Mouse (Mus musculus) olfactory bulb, adult 2 months (tissue): Measurements from ENCODE around the gene Atraid. TPM values are rescaled to one million over a fixed set of nuclear protein-coding genes. Genes with fewer than 3 reads are reported as not detected.
"Not testable (repeated sequence)": the region's sequence is repeated elsewhere in the genome, so short reads cannot be mapped to it uniquely, and the experiment has no call there.

ENCODE experiments used
- H3K27ac ChIP-seq: fragments of 200-500 bp; 2 replicates; pipeline ENCODE4 v1.5.1; 2012; ENCODE audit warnings: low read depth, low read length; ENCODE audit not compliant: insufficient read depth
- H3K4me1 ChIP-seq: fragments of 200-500 bp; 2 replicates; pipeline ENCODE4 v1.6.1; 2012; ENCODE audit warnings: low read length; ENCODE audit not compliant: control insufficient read depth, insufficient read depth
- H3K4me3 ChIP-seq: fragments of 200-500 bp; 2 replicates; pipeline ENCODE4 v1.5.1; 2012; ENCODE audit warnings: mild to moderate bottlenecking, low read depth, low read length, moderate library complexity; ENCODE audit not compliant: insufficient read depth
- CTCF ChIP-seq: fragments of 200-500 bp; IDR thresholded peaks from 2 replicates; pipeline ENCODE4 v1.5.1; 2012; ENCODE audit warnings: low read depth, mild to moderate bottlenecking, low read length, moderate library complexity; ENCODE audit not compliant: insufficient read depth
- POLR2A ChIP-seq: fragments of 200-500 bp; IDR thresholded peaks from 2 replicates; pipeline ENCODE4 v1.6.1; 2012; ENCODE audit warnings: mild to moderate bottlenecking, low read depth, low read length, moderate library complexity; ENCODE audit not compliant: insufficient read depth
- WGBS: fragments of 180-500 bp; shearing (Covaris S2); methylation state at CpG from one replicate; pipeline ENCODE4 v1.1.7; 2018; 5-methylcytosine and 5-hydroxymethylcytosine counted together
- polyA plus RNA-seq: library from polyadenylated mRNA; stranded (reverse); fragments of >200 nt; gene quantifications from 2 replicates; pipeline ENCODE4 v1.2.4, GENCODE M21; 2012; ENCODE audit warnings: low replicate concordance; ENCODE audit not compliant: missing spikeins, insufficient read depth, insufficient read length

The Atraid gene
- polyA plus RNA-seq, 1 experiment = not detected

DNA sequence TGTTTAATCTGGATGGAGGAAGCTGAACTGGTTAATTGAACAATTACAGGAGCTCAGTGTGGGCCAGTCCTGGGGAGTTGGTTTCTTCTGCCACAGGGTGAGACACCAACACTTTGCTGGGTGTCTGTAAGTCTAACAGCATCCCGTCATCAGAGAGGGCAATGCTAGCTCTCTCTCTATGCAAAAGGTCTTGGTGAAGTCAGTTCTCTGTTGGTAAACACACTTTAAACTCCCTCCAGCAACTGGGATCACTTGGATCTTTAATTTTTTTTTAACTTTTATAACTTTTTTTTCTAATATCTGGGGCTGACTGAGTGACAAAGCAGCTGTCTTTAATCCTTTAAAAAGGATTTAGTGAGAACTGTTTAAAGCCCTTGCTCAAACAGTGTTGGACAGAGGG is 25.4 kb upstream of the Atraid start:
- Histone ChIP-seq H3K4me3 (no peak overlapping the region), H3K4me1 (no peaks in the 10 kb centered on the region), H3K27ac (no peak overlapping the region)
- 34% methylated on average over 1 of the region's 1 CpGs for WGBS
- TF ChIP-seq CTCF (no peak), POLR2A (no peak)

DNA sequence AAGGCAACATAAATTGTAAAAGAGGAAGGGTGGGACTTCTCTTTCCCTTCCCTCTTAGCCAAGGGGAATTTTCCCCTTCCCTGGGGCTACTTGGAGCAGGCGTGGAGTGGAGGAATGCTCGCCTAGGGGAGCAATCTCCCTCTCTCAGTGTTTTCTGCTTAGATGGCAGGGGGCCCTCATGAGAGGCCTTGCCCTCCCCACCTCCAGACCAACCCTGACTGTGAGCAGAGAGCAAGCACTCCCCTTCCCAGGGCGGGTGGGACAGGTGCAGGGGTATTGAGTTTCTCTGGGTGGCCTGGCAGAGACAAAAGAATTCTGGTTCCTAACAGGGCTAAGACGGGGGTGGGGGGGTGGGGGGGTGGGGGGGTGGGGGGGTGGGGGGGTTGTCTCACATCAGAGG is 24.9 kb upstream of the Atraid start:
- TF ChIP-seq CTCF (no peak), POLR2A (no peak)
- H3K27ac ChIP-seq = no peak overlapping the region
- H3K4me3 ChIP-seq = no peak overlapping the region
- no peaks in the 10 kb centered on the region for H3K4me1 ChIP-seq
- WGBS = 35% methylated on average over 4 of the region's 4 CpGs

DNA sequence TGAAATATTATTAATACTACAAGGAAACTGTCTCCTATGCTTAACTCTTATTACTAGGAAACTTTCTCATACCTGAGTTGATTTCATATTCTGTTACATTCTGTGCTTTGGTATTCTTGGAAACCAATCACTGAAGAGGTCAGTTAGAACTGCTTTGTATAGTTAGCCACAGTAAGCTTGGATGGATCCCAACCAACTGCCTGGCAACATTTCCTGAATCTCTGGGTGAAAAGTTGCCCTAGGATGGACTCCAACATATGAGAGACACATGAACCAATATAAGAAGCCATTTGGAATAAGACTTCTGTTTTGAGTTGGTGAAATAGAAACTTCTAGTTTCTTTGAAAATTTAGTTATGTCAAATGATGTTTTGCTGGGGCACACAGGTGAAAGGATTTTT is 23.5 kb upstream of the Atraid start:
- Histone ChIP-seq H3K27ac (no peak overlapping the region), H3K4me1 (no peaks in the 10 kb centered on the region), H3K4me3 (no peak overlapping the region)
- TF ChIP-seq CTCF (no peak), POLR2A (no peak)

DNA sequence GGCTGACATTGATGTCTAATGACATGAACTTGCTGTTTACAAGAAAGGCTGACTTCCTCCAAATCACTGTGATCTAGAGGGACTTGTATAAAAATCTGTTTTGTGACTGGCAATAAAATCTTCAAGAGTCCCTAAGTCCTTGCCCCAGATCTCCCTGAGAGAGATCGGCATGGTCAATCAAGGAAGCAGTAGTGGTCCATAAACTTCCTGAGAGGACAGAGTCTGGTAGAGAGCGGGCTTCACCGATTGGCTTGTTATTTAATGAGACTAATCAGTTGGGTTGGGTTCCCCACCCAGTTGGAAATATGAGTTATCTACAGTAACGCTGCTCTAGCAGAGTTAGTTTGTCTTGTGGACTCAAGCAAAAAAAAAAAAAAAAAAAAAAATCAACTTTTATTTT is 17.2 kb upstream of the Atraid start:
- no peak for TF ChIP-seq CTCF
- 91% methylated on average over 4 of the region's 4 CpGs for WGBS
- Histone ChIP-seq H3K4me1 (no peaks in the 10 kb centered on the region), H3K27ac (no peak overlapping the region), H3K4me3 (no peak overlapping the region)

DNA sequence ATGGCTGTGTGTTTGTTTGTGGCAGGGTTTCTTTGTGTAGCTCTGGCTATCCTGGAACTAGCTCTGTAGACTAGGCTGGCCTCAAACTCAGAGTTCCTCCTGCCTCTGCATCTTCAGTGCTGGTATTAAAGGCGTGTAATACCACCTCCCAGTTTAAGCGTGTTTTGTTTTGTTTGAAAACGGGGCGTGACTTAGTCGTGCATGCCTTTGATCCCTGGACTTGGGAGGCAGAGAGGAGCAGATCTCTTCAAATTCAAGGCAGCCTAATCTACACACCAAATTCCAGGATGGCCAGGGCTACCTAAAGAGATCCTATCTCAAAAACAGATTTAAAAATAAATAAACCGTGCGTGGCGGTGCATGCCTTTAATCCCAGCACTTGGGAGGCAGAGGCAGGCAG is 16.6 kb upstream of the Atraid start:
- Histone ChIP-seq H3K27ac (no peak overlapping the region), H3K4me3 (no peak overlapping the region), H3K4me1 (no peaks in the 10 kb centered on the region)
- TF ChIP-seq CTCF (no peak), POLR2A (no peak)
- 88% methylated on average over 8 of the region's 8 CpGs for WGBS

DNA sequence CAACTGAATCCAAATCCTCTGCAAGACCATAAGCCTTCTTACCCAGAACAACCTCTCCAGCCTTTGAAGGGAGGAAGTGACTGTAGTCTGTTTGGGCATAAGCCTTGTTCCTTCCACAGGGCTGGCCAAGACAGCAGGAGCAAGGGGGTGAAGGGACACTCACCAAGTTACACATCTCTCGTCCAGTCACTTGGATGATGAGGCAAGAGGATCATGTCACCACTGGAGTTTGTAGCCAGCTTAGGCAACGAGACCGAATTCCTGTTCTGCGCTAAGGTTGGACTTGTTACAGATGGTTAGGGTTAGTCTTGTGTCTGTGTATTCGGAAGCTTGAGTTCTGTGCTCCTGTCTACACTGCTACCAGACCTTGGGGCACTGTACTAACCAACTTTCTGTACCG is 13.4 kb upstream of the Atraid start:
- 94% methylated on average over 6 of the region's 6 CpGs for WGBS
- Histone ChIP-seq H3K4me1 (no peaks in the 10 kb centered on the region), H3K27ac (no peak overlapping the region), H3K4me3 (no peak overlapping the region)
- TF ChIP-seq POLR2A (no peak), CTCF (no peak)

DNA sequence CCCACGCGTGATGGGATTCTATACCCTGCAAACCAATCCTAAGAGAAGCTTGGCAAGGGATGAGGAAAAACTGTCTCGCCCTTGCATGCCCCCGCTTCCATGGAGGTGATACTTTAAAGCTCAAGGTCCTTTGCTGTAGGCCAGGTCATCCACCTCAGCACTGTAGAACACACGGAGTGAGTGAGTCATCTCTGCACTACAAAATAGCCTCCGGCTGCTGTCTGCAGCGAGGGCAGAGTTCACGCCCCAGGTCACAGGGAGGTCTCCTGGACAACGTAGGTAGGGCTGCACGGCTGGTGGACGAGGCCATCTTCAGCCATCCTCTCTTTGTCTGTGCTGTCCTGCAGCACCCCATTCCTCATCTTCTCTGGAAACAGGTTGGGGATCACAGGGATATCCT is 11.6 kb upstream of the Atraid start:
- H3K4me3 ChIP-seq, H3K27ac ChIP-seq, H3K4me1 ChIP-seq: not testable (repeated sequence)
- WGBS = 92% methylated on average over 11 of the region's 11 CpGs

DNA sequence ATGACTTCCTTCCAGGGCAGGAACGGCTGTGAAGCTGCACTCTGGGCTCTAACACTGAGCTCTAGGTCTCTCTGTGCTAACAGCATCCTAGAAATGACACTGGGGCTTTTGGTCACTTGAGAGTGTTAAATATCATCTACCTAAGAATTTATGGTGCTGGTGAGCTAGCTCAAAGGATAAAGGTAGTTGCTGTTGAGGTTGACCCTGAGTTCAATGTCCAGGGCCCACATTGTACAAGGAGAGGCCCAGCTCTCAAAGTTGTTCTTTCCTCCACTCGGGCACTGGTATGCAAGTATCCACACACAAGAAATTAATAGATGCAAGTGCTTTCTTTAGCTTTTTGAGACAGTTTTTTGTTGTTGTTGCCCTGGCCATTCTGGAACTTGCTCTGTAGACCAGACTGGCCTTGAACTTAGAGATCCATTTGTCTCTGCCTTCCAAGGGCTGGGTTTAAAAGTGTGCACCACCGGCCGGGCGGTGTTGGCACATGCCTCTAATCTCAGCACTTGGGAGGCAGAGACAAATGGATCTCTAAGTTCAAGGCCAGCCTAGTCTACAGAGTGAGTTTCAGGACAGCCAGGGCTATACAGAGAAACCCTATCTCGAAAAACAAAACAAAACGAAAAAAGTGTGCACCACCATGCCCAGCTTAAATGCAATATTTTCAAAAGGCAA is 9.8 kb upstream of the Atraid start:
- TF ChIP-seq CTCF = no peak
- TF ChIP-seq POLR2A = no peak
- Histone ChIP-seq H3K27ac (no peak overlapping the region), H3K4me3 (no peak overlapping the region), H3K4me1 (no peaks in the 10 kb centered on the region)
- WGBS = 93% methylated on average over 7 of the region's 7 CpGs

DNA sequence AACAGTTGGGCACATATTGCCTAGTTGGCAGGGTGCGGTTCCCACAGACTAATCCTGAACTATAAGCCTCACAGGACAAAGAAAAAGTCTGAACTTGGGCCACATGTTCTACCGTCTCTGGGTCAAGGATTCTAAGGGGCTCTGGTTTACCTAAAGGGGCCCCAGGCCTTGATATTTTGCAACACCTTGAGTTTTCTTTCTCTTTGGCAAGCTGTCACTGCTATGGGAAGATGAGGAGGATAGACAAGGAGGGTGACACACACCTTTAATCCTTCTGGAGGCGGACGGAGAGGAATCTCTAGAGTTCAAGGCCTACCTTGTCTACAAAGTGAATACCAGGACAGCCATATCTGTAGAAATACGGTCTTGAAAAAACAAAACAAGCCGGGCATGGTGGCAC is 1.7 kb upstream of the Atraid start:
- Histone ChIP-seq H3K27ac (no peak overlapping the region), H3K4me3 (no peak overlapping the region), H3K4me1 (no peaks in the 10 kb centered on the region)
- 95% methylated on average over 6 of the region's 6 CpGs for WGBS
- no peak for TF ChIP-seq POLR2A

DNA sequence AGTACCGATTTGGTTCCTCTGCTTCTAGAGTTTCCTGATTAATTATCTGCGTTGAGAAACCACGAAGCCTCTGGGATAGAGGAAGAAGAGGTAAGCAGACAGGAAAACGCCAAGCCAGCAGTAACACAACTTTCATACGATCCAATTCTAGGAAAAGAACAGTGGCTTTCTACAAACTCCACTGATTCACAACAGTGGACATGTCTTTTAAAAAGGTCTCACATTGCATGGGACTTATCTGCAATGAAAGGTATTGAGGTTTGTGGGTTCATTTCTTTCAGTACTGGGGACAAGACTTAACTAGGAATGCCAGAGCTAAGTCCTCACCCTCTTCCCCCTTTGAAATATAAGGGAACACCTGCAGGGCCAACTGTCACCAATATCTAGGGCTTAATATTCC is 1.0 kb upstream of the Atraid start:
- no peak for TF ChIP-seq CTCF
- no peak for TF ChIP-seq POLR2A
- WGBS = 85% methylated on average over 5 of the region's 5 CpGs

More for the DNA sequence above, 1.0 kb upstream of the Atraid start:
- H3K27ac ChIP-seq = no peak overlapping the region
- H3K4me3 ChIP-seq = no peak overlapping the region
- H3K4me1 ChIP-seq = no peaks in the 10 kb centered on the region
